Mouse (Mus musculus): ENCODE results near the gene Fbxo11. TPM values are rescaled to one million over a fixed set of nuclear protein-coding genes. Genes with fewer than 3 reads are reported as not detected.
A peak's percentile ranks its signal among the peaks of the same experiment; 100 is the strongest.

Fbxo11 gene
- total and polyA plus RNA-seq, 2 experiments, result 5.1 to 17.1 TPM

- Histone ChIP-seq H3K27me3 (ENCODE audit: control insufficient read depth, insufficient read depth, low read length) (peaks cover 2% of the 10 kb centered on the region; the same call in 1 of the 2 replicates), H3K4me3 (ENCODE audit: insufficient read depth, low read depth, low read length) (no peak overlapping the region), H3K36me3 (ENCODE audit: control insufficient read depth, insufficient read depth, low read length) (no peaks in the 10 kb centered on the region), H3K4me1 (ENCODE audit: control insufficient read depth, insufficient read depth, low read length) (no peaks in the 10 kb centered on the region), H3K9ac (ENCODE audit: low read depth, low read length) (no peak overlapping the region), H3K79me2 (ENCODE audit: control insufficient read depth, insufficient read depth, low read length) (no peaks in the 10 kb centered on the region), H3K27ac (replicated peaks; ENCODE audit: insufficient read depth, low read depth, low read length) (no peak overlapping the region)
- 87% methylated on average over 7 of the region's 7 CpGs for WGBS
- TF ChIP-seq POLR2A (IDR thresholded peaks at IDR 0.05; ENCODE audit: extremely low read depth, insufficient read depth, low read length) (no peak), CTCF (IDR thresholded peaks at IDR 0.05; ENCODE audit: low read depth, low read length) (no peak)
- DNase-seq (ENCODE audit: extremely low read depth, low read depth, low spot score), result no peak
These were observed 7.0 kb upstream of the Fbxo11 start for GRCm38 (mm10) chr17:88072047-88072446.

GRCm38 (mm10) chr17:88068024-88068719 is 3.1 kb upstream of the Fbxo11 start:
- DNase-seq (ENCODE audit: extremely low read depth, low read depth, low spot score), result no peak
- 98% methylated on average over 7 of the region's 7 CpGs for WGBS
- TF ChIP-seq CTCF (IDR thresholded peaks at IDR 0.05; ENCODE audit: low read depth, low read length), result no peak
- no peak for TF ChIP-seq POLR2A (IDR thresholded peaks at IDR 0.05; ENCODE audit: extremely low read depth, insufficient read depth, low read length)

GRCm38 (mm10) chr17:88067202-88067901 is 2.3 kb upstream of the Fbxo11 start:
- Histone ChIP-seq H3K4me3 (ENCODE audit: insufficient read depth, low read depth, low read length) (no peak overlapping the region), H3K27me3 (ENCODE audit: control insufficient read depth, insufficient read depth, low read length) (no peaks in the 10 kb centered on the region), H3K4me1 (ENCODE audit: control insufficient read depth, insufficient read depth, low read length) (peaks cover 2% of the 10 kb centered on the region; the same call in 1 of the 2 replicates), H3K27ac (replicated peaks; ENCODE audit: insufficient read depth, low read depth, low read length) (no peak overlapping the region), H3K79me2 (ENCODE audit: control insufficient read depth, insufficient read depth, low read length) (peaks cover 11% of the 10 kb centered on the region), H3K36me3 (ENCODE audit: control insufficient read depth, insufficient read depth, low read length) (no peaks in the 10 kb centered on the region), H3K9ac (ENCODE audit: low read depth, low read length) (no peak overlapping the region)
- 83% methylated on average over 4 of the region's 4 CpGs for WGBS
- peak; percentile 25 for DNase-seq (ENCODE audit: extremely low read depth, low read depth, low spot score)
- TF ChIP-seq CTCF (IDR thresholded peaks at IDR 0.05; ENCODE audit: low read depth, low read length), result peak; percentile 15; the same call in 1 of the 2 replicates
- TF ChIP-seq POLR2A (IDR thresholded peaks at IDR 0.05; ENCODE audit: extremely low read depth, insufficient read depth, low read length), result no peak

More at GRCm38 (mm10) chr17:88068024-88068719, 3.1 kb upstream of the Fbxo11 start:
- H3K27ac ChIP-seq (replicated peaks; ENCODE audit: insufficient read depth, low read depth, low read length), result no peak overlapping the region
- no peaks in the 10 kb centered on the region for H3K36me3 ChIP-seq (ENCODE audit: control insufficient read depth, insufficient read depth, low read length)
- H3K79me2 ChIP-seq (ENCODE audit: control insufficient read depth, insufficient read depth, low read length), result peaks cover 11% of the 10 kb centered on the region
- H3K9ac ChIP-seq (ENCODE audit: low read depth, low read length), result no peak overlapping the region
- no peaks in the 10 kb centered on the region for H3K27me3 ChIP-seq (ENCODE audit: control insufficient read depth, insufficient read depth, low read length)
- H3K4me3 ChIP-seq (ENCODE audit: insufficient read depth, low read depth, low read length), result no peak overlapping the region
- peaks cover 2% of the 10 kb centered on the region; the same call in 1 of the 2 replicates for H3K4me1 ChIP-seq (ENCODE audit: control insufficient read depth, insufficient read depth, low read length)

GRCm38 (mm10) chr17:88066799-88067198 is 1.7 kb upstream of the Fbxo11 start:
- H3K4me3 ChIP-seq (ENCODE audit: insufficient read depth, low read depth, low read length), result peak overlapping the region; percentile 31; the same call in 1 of the 2 replicates

GRCm38 (mm10) chr17:88065801-88066646 is 933 bp upstream of the Fbxo11 start:
- peak overlapping the region; percentile 97 for H3K9ac ChIP-seq (ENCODE audit: low read depth, low read length)
- H3K4me3 ChIP-seq (ENCODE audit: insufficient read depth, low read depth, low read length), result peak overlapping the region; percentile 96
- H3K4me1 ChIP-seq (ENCODE audit: control insufficient read depth, insufficient read depth, low read length), result peaks cover 2% of the 10 kb centered on the region; the same call in 1 of the 2 replicates
- peaks cover 11% of the 10 kb centered on the region for H3K79me2 ChIP-seq (ENCODE audit: control insufficient read depth, insufficient read depth, low read length)
- DNase-seq (ENCODE audit: extremely low read depth, low read depth, low spot score), result peak; percentile 87
- H3K27me3 ChIP-seq (ENCODE audit: control insufficient read depth, insufficient read depth, low read length), result no peaks in the 10 kb centered on the region
- H3K36me3 ChIP-seq (ENCODE audit: control insufficient read depth, insufficient read depth, low read length), result no peaks in the 10 kb centered on the region
- TF ChIP-seq CTCF (IDR thresholded peaks at IDR 0.05; ENCODE audit: low read depth, low read length) (peak; percentile 62), POLR2A (IDR thresholded peaks at IDR 0.05; ENCODE audit: extremely low read depth, insufficient read depth, low read length) (peak; percentile 63; the same call in 1 of the 2 replicates)
- peak overlapping the region; percentile 75 for H3K27ac ChIP-seq (replicated peaks; ENCODE audit: insufficient read depth, low read depth, low read length)
- under 1% methylated on average over 46 of the region's 57 CpGs for WGBS

More at GRCm38 (mm10) chr17:88066799-88067198, 1.7 kb upstream of the Fbxo11 start:
- DNase-seq (ENCODE audit: extremely low read depth, low read depth, low spot score), result no peak
- no peaks in the 10 kb centered on the region for H3K27me3 ChIP-seq (ENCODE audit: control insufficient read depth, insufficient read depth, low read length)
- TF ChIP-seq CTCF (IDR thresholded peaks at IDR 0.05; ENCODE audit: low read depth, low read length), result no peak
- no peak for TF ChIP-seq POLR2A (IDR thresholded peaks at IDR 0.05; ENCODE audit: extremely low read depth, insufficient read depth, low read length)
- H3K9ac ChIP-seq (ENCODE audit: low read depth, low read length), result no peak overlapping the region; the same call in 1 of the 2 replicates
- 14% methylated on average over 9 of the region's 9 CpGs for WGBS
- H3K4me1 ChIP-seq (ENCODE audit: control insufficient read depth, insufficient read depth, low read length), result peaks cover 2% of the 10 kb centered on the region; the same call in 1 of the 2 replicates
- H3K79me2 ChIP-seq (ENCODE audit: control insufficient read depth, insufficient read depth, low read length), result peaks cover 11% of the 10 kb centered on the region
- H3K36me3 ChIP-seq (ENCODE audit: control insufficient read depth, insufficient read depth, low read length), result no peaks in the 10 kb centered on the region
- no peak overlapping the region for H3K27ac ChIP-seq (replicated peaks; ENCODE audit: insufficient read depth, low read depth, low read length)
